Mouse (Mus musculus) layer of hippocampus, adult 11-12 months (tissue): ENCODE results near the gene Mthfsl.
A peak's percentile ranks its signal among the peaks of the same experiment; 100 is the strongest.
"Not testable (repeated sequence)": the region's sequence is repeated elsewhere in the genome, so short reads cannot be mapped to it uniquely, and the experiment has no call there.

Source experiments
- DNase-seq: peaks from one replicate; pipeline ENCODE4 v3.0.0; 2022; ENCODE audit warnings: low spot score

Mthfsl gene

DNA sequence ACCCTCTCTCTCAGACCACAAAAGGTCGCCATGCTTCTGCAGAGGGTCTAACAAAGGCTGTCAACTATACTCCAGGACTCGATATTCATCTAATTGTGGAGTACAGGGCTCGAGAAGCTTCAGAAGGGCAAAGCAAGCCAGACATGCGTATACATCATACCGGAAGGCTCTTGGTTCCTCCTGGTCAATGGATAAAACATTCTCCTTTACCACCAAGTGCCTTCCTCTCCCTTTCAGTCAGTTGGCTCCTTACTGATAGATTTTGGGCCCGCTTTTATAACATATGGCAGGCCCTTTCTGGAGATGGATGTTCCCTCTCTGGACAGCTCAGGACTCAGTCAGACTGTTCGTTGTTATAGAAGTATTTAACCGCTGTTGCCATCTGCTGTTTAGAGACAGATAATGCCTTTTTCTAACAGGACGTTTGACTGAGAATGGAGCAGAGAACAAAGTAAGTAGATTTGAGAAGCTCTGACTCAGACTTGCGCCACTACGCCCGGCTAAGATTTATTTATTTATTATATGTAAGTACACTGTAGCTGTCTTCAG is at the start of gene Mthfsl:
Gene Mthfsl (minus strand): TSS at position 308 of the 549 bp plus-strand sequence.
- DNase-seq = peak; percentile 59

DNA sequence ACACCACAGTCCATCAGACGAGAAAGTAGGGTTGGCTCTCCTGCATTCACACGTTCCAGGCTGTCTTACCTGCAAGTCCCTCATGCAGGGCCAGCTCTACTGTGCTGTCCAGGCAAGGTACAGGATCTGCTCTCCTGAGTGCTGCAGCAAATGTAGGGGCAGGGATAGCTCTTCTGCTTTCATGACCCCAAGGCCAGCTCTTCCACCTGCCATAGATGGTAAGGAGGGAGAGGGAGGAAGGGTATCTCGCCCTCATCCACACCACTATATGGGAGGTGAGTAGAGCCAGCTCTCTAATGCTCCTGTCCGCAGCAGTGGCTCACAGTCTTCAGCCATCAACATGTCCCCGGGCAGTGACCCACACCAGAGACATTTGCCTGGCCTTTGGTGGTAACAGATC is 49.4 kb upstream of the Mthfsl start:
- not testable (repeated sequence) for DNase-seq

- peak; percentile 35 for DNase-seq
Observed at GRCm38 (mm10) chr9:88746687-88747086, 26.6 kb upstream of the Mthfsl start.

DNA sequence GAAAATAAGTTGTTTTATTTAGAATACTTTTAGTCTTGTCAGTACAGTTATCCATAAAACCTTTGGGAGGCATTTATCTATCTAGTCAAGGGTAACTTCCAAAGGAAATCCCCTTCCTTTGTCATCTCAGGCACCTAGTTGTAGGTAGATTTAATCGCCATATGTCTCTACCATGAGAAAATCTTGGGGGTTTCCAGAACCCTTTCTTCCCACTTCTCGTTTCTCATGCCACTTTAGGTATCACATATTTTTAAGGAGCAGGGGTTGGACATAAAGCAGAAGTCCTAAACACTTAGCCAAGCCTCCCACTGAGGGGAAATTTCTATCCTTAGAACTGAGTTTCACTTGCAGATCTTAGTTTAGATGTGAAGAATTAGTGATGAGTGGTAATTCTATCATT is 25.9 kb upstream of the Mthfsl start:
- not testable (repeated sequence) for DNase-seq

DNA sequence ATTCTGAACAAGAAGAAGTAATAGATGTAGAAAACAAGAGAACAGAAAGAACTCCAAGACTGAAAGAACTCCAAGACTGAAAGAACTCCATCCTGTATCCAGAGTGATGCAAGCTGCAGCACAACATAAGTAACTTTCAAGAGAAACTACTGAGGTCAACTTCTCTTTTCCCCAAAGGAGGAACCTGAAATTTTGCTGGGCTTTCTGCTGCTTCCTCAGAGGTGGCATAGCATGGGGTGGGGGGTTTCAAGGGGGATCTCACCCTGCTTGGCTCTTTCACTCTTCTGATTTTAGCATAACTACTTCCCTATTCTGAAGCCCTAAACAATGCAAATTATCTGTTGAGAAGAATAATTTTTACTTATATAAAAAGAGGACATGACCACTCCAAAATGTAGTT is 15.2 kb upstream of the Mthfsl start:
- DNase-seq = not testable (repeated sequence)

GRCm38 (mm10) chr9:88733182-88733581 is 13.1 kb upstream of the Mthfsl start:
- DNase-seq = not testable (repeated sequence)

GRCm38 (mm10) chr9:88732334-88732733 is 12.2 kb upstream of the Mthfsl start:
- DNase-seq = not testable (repeated sequence)

GRCm38 (mm10) chr9:88731728-88732127 is 11.6 kb upstream of the Mthfsl start, which contains the start of gene Bcl2a1d:
TSS of gene Bcl2a1d (minus strand) at chr9:88731914.
- DNase-seq = not testable (repeated sequence)

GRCm38 (mm10) chr9:88728311-88728710 is 8.2 kb upstream of the Mthfsl start:
- DNase-seq = not testable (repeated sequence)

- DNase-seq = not testable (repeated sequence)
Observed at GRCm38 (mm10) chr9:88721628-88722027, 1.5 kb upstream of the Mthfsl start.

GRCm38 (mm10) chr9:88719073-88719921 is 799 bp downstream of the Mthfsl start:
- DNase-seq = peak; percentile 27

DNA sequence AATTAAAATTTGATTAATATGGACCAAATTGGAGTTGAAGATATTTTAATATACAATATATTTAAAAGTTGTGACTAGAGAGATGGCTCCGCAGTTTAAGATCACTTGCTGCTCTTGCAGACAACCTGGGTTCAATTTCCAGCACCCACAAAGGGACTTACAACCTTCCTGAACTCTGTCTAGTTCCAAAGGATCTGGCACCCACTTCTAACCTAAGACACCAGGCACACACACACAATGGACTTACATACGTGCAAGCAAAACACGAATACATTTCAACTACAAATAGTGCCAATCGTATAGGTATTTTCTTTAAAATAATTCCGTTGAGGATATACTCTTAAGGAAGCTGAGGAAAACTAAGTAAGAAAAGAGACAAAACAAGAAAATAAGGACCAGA is 1.5 kb downstream of the Mthfsl start:
- peak; percentile 27 for DNase-seq

- DNase-seq = peak; percentile 65
Observed at GRCm38 (mm10) chr9:88718140-88718539, 2.0 kb downstream of the Mthfsl start.

- not testable (repeated sequence) for DNase-seq
Observed at GRCm38 (mm10) chr9:88714515-88714914, 5.6 kb downstream of the Mthfsl start.

GRCm38 (mm10) chr9:88712164-88712749 is 7.8 kb downstream of the Mthfsl start:
- not testable (repeated sequence) for DNase-seq

GRCm38 (mm10) chr9:88710910-88711438 is 9.1 kb downstream of the Mthfsl start:
- not testable (repeated sequence) for DNase-seq

- not testable (repeated sequence) for DNase-seq
Observed at GRCm38 (mm10) chr9:88710439-88710838, 9.7 kb downstream of the Mthfsl start.

- peak; percentile 48 for DNase-seq
Observed at GRCm38 (mm10) chr9:88709794-88710193, 10.3 kb downstream of the Mthfsl start.

- DNase-seq = peak; percentile 24
Observed at GRCm38 (mm10) chr9:88709304-88709703, 10.8 kb downstream of the Mthfsl start.

- no peak for DNase-seq
Observed at GRCm38 (mm10) chr9:88706700-88707099, 13.4 kb downstream of the Mthfsl start.

GRCm38 (mm10) chr9:88705157-88705556 is 14.9 kb downstream of the Mthfsl start:
- DNase-seq = not testable (repeated sequence)

GRCm38 (mm10) chr9:88698746-88699145 is 21.4 kb downstream of the Mthfsl start:
- DNase-seq = not testable (repeated sequence)
